Mouse (Mus musculus) B cell, adult 67 days (primary cell): ENCODE data around the gene Pes1. TPM values are rescaled to one million over a fixed set of nuclear protein-coding genes. Genes with fewer than 3 reads are reported as not detected.

Source experiments
- total RNA-seq, 2 experiments: library from RNA; stranded (reverse); gene quantifications; 4 replicates each; pipeline ENCODE4 v1.2.4; 2023

Pes1 gene
- 10 to 100 TPM; 81.9 to 90.6 TPM for total RNA-seq

GRCm38 (mm10) chr11:3963610-3964415, at the start of gene Pes1:
Gene Pes1 (plus strand): TSS chr11:3963975.

GRCm38 (mm10) chr11:3914109-3914840, 49.5 kb upstream of the Pes1 start, which contains the start of gene Slc35e4:
Gene Slc35e4 (minus strand): TSS chr11:3914664.

GRCm38 (mm10) chr11:3931511-3932211, 32.1 kb upstream of the Pes1 start, which contains the start of gene Tcn2:
Gene Tcn2 (minus strand): TSS chr11:3932159.

GRCm38 (mm10) chr11:3976678-3977077, 12.9 kb downstream of the Pes1 start, which contains the start of gene 4930556J24Rik:
Gene 4930556J24Rik (minus strand): TSS chr11:3976778.

GRCm38 (mm10) chr11:3983291-3983862, 19.6 kb downstream of the Pes1 start, which contains the start of gene Gal3st1:
Gene Gal3st1 (plus strand): TSS chr11:3983636.

Other genes starting within 250 kb of the Pes1 start
- gene Osbp2, start 100.1 kb upstream of the Pes1 start, total RNA-seq = not detected
- 1 to 10 TPM in 1 of 2 experiments, under 1 TPM in 1; 0.46 to 1.2 TPM for gene 4921536K21Rik, start 68.9 kb upstream of the Pes1 start, total RNA-seq
- gene Dusp18, start 68.7 kb upstream of the Pes1 start, total RNA-seq = 10 to 100 TPM in 1 of 2 experiments, 1 to 10 TPM in 1; 6.8 to 11.7 TPM
- gene Slc35e4, start 49.3 kb upstream of the Pes1 start, total RNA-seq = 1 to 10 TPM; 7.7 to 9.3 TPM
- 10 to 100 TPM; 20.1 to 21.7 TPM for gene Tcn2, start 31.8 kb upstream of the Pes1 start, total RNA-seq
- not detected for gene 4930556J24Rik, start 12.8 kb downstream of the Pes1 start, total RNA-seq
- not detected for gene Gal3st1, start 19.7 kb downstream of the Pes1 start, total RNA-seq
- gene Sec14l4, start 67.5 kb downstream of the Pes1 start, total RNA-seq = not detected
- not detected for gene Sec14l3, start 100.9 kb downstream of the Pes1 start, total RNA-seq
- gene Mtfp1, start 131.5 kb downstream of the Pes1 start, total RNA-seq = 1 to 10 TPM; 1.9 to 4.8 TPM
- 1 to 10 TPM; 1.1 to 1.4 TPM for gene Sec14l2, start 159.4 kb downstream of the Pes1 start, total RNA-seq
- 10 to 100 TPM; 33.9 to 34.8 TPM for gene Rnf215, start 171.2 kb downstream of the Pes1 start, total RNA-seq
- 1 to 10 TPM; 5.9 to 10.0 TPM for gene Ccdc157, start 196.3 kb downstream of the Pes1 start, total RNA-seq
- 10 to 100 TPM; 59.4 to 78.9 TPM for gene Sf3a1, start 196.4 kb downstream of the Pes1 start, total RNA-seq
- 10 to 100 TPM; 35.2 to 48.3 TPM for gene Tbc1d10a, start 222.8 kb downstream of the Pes1 start, total RNA-seq